Mouse (Mus musculus): ENCODE data around the gene Adgrg7. TPM values are rescaled to one million over a fixed set of nuclear protein-coding genes. Genes with fewer than 3 reads are reported as not detected.

Gene Adgrg7
- 7.8 and 11.7 TPM in 2 replicates for total RNA-seq (2014; fragmentation: Nextera tagmentation)
- 27.6 and 32.6 TPM in 2 replicates for total RNA-seq (2017)

- ATAC-seq (replicated peaks; ENCODE audit: low FRiP score, low TSS enrichment, poor library complexity, severe bottlenecking) = peak; percentile 27; the same call in 1 of the 2 replicates
These were observed at the start of gene Adgrg7 for GRCm38 (mm10) chr16:56795481-56796139. Gene Adgrg7, minus strand, starts transcription at chr16:56795855.

DNA sequence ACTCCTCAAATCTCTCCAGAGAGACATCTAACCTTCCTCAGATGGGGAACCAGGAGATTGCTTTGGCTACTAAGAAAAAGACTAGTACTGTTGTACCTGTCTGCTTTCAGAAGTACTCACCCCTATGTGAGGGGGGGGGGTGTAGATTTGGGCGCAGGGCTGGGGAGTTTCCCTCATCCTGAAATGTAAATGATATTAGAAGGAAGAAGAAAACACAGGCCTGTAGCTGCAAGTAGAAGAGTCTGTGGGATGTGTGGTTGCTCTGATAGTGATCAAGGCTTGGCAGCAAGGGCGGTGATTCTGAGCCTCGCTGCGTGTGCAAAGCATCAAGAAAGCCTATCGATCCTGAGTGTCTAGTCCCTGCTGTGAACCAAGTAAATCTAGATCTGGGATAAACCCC is 47.3 kb upstream of the Adgrg7 start:
- ATAC-seq (replicated peaks; ENCODE audit: low FRiP score, low TSS enrichment, poor library complexity, severe bottlenecking) = 0 out of 2 replicates have a peak, but pooled peaks have one; percentile 44

- no peak for ATAC-seq (replicated peaks; ENCODE audit: low FRiP score, low TSS enrichment, poor library complexity, severe bottlenecking)
These were observed 37.7 kb upstream of the Adgrg7 start for GRCm38 (mm10) chr16:56833312-56833711.

DNA sequence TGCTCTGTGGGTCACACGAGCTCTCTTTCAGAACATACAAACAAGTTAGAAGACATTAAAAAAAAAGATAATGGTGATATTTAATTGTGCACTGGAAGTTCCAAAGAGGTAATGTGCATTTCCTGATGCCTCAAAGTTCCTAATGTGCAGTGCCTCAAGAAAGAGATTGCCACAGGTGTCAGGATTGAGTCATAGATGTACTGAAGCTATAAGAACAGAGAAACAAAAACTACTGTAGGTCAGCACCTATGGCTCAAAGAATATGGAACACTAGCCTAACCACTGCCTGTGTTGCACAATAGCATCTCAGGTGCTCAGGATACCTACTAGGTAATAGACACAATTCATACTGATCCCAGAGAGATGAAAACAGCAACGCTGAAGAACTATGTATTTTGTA is 36.3 kb upstream of the Adgrg7 start:
- no peak for ATAC-seq (replicated peaks; ENCODE audit: low FRiP score, low TSS enrichment, poor library complexity, severe bottlenecking)

- peak; percentile 82 for ATAC-seq (replicated peaks; ENCODE audit: low FRiP score, low TSS enrichment, poor library complexity, severe bottlenecking)
These were observed 5.9 kb upstream of the Adgrg7 start for GRCm38 (mm10) chr16:56801370-56802109.

DNA sequence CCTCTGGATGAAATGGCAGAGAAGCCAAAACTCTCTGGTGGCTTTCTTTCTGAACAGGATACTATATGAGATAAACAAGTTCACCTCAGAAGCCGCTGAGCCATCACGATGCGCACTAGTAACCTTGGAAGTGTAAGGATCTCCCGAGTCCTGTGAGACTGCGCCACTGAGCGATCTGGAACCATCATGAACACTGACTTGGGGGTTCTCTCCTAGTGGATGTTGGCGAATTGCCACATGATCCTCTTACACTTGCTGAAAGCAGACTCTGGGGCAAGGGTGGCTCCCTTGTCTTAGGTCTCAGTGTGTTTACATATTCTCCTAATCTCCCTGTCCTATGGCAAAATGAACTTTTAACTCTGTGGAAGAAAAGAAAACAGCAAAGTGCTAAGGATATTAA is 5.3 kb upstream of the Adgrg7 start:
- ATAC-seq (replicated peaks; ENCODE audit: low FRiP score, low TSS enrichment, poor library complexity, severe bottlenecking) = peak; percentile 16

DNA sequence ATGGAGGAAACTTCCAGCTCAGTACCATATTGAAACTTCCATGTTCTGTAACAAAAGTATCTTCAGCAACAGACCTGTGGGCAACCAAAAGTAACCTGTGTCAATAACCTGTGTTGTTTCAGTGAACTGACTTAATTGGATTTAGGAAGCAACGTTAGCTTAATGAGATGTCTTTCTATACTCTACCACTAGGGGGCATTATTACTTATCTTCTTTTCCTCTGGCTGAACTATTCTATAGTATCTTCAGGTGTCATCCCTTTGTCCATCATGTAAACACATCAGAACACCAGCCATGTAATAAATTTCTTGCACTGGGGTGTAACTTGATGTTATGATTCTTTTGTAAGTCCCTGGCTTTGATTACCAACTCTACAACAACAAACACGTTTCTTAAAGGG is 4.8 kb upstream of the Adgrg7 start:
- ATAC-seq (replicated peaks; ENCODE audit: low FRiP score, low TSS enrichment, poor library complexity, severe bottlenecking) = no peak

DNA sequence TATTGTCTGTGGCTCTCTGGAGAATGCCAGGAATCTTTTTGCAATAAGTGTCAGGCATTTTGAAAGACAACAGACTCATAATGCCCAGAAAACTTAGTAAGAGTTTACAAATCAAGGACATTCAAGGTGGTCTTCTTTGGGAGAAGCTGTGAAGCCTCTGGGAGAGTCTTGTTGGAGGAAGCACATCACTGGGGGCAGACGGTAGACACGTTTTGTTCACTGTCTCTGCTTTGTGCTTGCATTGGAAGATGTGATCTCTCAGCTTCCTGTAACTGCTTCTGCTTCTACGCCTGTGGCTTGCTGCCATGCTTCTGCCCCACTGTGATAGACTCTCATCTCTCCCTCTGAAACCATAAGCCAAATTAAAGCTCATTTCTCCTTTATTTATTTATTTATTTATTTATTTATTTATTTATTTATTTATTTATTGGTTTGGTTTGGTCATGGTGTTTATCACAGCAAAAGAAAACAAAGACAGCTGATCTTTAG is 3.9 kb upstream of the Adgrg7 start:
- no peak for ATAC-seq (replicated peaks; ENCODE audit: low FRiP score, low TSS enrichment, poor library complexity, severe bottlenecking)

GRCm38 (mm10) chr16:56798873-56799272 is 3.2 kb upstream of the Adgrg7 start:
- ATAC-seq (replicated peaks; ENCODE audit: low FRiP score, low TSS enrichment, poor library complexity, severe bottlenecking) = peak; percentile 12

DNA sequence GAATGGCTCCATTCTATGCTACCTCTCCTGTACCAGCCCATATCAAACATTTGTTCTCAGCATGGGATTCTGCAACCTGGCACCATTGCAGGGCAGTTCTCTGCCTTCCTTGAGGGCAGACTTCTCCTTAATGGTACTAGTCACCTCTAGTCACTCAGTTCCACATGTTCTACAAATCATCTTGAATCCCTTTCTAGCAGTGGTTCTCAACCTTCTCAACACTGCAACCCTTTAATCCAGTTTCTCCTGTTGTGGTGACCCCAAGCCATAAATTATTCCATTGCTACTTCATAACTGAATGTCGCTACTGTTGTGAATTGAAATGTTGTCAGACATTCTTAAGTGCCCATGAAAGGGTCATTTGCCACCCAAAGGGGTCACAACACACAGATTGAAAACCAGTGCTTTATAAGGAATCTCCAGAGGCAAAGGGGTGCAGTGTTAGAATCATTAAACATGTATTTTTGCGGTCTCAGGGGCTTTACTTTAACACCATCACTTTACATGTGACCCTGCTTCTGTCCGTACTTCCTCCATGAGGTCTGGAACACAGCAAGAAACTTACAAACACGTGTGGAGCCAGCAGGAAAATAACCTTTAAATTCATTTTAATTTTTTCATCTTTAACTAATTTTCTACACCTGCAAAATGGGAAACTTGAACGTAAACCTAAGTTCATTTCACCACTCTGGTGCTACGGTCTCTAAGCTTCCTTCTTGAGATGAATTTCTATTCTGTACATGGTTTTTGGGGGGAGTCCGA is 1.1 kb downstream of the Adgrg7 start:
- no peak for ATAC-seq (replicated peaks; ENCODE audit: low FRiP score, low TSS enrichment, poor library complexity, severe bottlenecking)

DNA sequence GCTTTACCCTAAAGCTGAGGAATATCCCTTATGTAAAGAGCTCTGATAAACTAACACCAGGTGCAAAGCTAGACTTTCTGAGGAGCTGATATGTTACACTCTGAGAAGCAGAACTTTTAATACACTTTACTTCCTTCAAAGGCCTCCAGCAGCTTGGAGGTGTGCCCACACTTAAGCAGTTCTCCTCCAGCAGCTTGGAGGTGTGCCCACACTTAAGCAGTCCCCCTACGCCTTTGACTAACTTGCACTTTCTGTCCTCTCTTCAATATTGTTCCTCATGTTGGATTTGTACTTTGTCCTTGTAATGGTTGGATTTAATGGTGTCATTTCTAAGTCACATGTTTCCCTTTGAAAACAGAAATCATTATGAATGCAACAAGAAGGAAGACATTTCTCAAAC is 1.9 kb downstream of the Adgrg7 start:
- ATAC-seq (replicated peaks; ENCODE audit: low FRiP score, low TSS enrichment, poor library complexity, severe bottlenecking) = peak; percentile 78

- ATAC-seq (replicated peaks; ENCODE audit: low FRiP score, low TSS enrichment, poor library complexity, severe bottlenecking) = no peak
These were observed 9.7 kb downstream of the Adgrg7 start for GRCm38 (mm10) chr16:56785943-56786342.

GRCm38 (mm10) chr16:56771163-56772105 is 24.2 kb downstream of the Adgrg7 start:
- ATAC-seq (replicated peaks; ENCODE audit: low FRiP score, low TSS enrichment, poor library complexity, severe bottlenecking) = peak; percentile 91

- ATAC-seq (replicated peaks; ENCODE audit: low FRiP score, low TSS enrichment, poor library complexity, severe bottlenecking) = no peak
These were observed 66.6 kb downstream of the Adgrg7 start for GRCm38 (mm10) chr16:56729060-56729459.

DNA sequence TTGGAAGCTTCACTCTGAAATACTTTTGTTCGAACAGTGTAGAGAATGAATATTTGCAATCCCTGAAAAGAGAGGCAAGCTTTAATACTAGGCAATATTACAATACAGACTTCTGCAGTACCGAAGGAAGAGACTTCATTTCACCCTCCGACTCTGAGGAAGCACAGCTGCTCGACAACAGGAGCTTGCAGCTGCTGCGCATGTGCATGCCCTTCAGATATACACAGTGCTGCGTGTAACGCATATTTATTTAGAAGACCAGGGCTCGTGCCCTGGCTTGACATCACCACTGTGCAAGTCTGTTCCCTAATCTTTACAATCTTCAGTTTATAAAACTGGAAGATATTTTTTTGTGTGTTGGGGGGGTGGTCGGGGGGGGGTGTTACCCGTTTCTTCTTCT is 70.7 kb downstream of the Adgrg7 start:
- ATAC-seq (replicated peaks; ENCODE audit: low FRiP score, low TSS enrichment, poor library complexity, severe bottlenecking) = no peak

- no peak for ATAC-seq (replicated peaks; ENCODE audit: low FRiP score, low TSS enrichment, poor library complexity, severe bottlenecking)
These were observed 73.3 kb downstream of the Adgrg7 start for GRCm38 (mm10) chr16:56722357-56722756.

DNA sequence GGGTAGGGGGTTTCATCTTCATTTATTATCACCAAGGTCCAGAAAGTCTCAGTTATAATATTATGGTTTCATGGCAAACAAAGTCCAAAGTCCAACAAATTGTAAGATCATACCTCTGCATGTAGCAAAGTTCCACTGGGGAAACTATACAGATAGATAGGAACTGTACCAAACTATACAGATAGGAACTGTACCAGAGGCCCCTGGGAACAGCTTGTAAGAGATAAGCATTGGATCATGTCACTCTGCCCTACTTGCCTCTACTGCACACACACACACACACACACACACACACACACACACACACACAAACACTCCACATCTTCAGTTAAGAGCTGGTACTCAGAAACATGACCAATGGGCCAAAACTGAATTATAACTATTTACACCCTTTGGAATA is 76.6 kb downstream of the Adgrg7 start:
- peak; percentile 40 for ATAC-seq (replicated peaks; ENCODE audit: low FRiP score, low TSS enrichment, poor library complexity, severe bottlenecking)

DNA sequence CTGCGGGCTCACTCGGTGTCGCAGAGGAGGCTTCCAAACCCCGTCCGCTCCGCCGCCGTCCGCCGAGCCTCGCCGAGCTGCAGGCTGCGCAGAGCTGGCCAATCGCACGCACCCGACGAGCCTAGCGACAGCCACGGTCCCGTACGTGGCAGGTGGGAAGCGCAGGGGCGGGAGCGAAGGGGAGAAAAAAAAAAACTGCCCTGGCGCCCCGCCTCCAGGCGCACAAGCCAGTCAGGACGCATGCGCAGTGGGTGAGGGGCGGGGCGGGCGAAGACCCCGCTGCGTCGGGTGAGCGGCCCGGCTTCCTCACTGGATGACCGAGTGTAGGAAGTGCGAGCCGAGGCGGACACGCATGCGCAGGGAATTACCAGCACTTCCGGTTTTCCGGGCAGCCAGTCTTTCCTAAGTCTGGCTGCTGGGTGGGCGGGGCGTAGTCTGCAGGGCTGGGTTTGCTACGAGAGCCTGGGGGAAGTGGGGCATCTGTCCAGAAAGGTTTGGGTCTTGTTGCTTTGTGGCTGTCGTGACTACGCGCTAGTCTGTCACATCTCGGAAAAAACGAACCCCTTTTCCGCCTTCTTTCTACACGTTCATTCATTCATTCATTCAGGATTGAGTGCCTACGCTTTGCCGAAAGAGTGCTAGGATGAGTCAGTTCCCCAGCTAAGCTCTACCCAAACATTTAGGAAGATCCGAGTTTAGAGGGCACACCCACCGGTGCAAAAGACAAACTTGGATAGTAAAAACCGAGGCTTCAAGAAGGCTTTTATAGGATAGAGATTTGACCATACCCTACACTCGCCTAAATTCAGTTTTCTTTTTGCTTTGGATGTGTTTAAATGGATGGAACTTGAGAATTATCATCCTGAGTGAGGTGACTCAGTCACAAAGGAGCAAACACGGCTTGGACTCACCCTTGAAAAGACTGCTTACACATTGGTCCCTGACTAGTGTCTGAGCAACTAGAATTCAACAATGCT is 78.1 kb downstream of the Adgrg7 start, which contains the start of gene Tfg:
Gene Tfg (minus strand): TSS at position 227 of the 977 bp plus-strand sequence.
- peak; percentile 87 for ATAC-seq (replicated peaks; ENCODE audit: low FRiP score, low TSS enrichment, poor library complexity, severe bottlenecking)

All from megakaryocyte-erythroid progenitor cell, adult 5-6 weeks (primary cell).